In the genomic region with DNA sequence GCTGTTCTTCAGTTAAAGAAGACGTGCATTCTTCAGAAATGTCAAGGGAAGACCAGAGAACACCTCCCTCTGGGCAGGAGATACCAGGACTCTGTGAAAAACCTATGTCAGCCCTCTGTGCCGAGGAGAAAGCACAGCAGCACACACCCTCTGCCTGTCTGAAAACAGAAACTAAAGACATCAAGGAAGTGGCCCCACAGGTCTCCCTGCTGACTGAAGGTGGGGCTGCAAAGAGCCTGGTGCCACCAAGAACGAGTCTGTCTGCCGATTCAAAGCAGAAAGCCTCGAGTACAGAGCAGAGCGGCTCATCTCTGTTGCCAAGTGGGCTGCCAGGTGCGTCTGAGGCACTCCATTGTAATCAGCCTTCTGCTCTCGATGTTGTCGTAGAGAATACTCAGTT, we compare ENCODE assay signal across 8 mouse cellular contexts.
DNase-seq lines count a peak whose midpoint lies in the region; ATAC-seq and TF ChIP-seq lines count a peak whose summit lies in the region.

No protein-coding gene starts in this region.

- peak overlapping the region; percentile 45 for H3K4me3 ChIP-seq in liver, adult 2 months (ENCODE audit: insufficient read depth, low read depth, low read length)
- peak overlapping the region; percentile 37; the same call in 1 of the 2 replicates for H3K4me3 ChIP-seq in spleen, adult 2 months (ENCODE audit: extremely low read depth, insufficient read depth, insufficient read length)
- H3K4me3 ChIP-seq in hindbrain, embryonic 10.5 days: no peak overlapping the region

- H3K36me3 ChIP-seq in liver, adult 2 months (ENCODE audit: control insufficient read depth, insufficient read depth, low read length): peaks cover 6% of the 10 kb centered on the region
- peaks cover 9% of the 10 kb centered on the region for H3K36me3 ChIP-seq in spleen, adult 2 months (ENCODE audit: control insufficient read depth, insufficient read depth, low read length)
- peaks cover 48% of the 10 kb centered on the region for H3K36me3 ChIP-seq in hindbrain, embryonic 10.5 days

- 19% methylated on average over 9 of the region's 9 CpGs for WGBS in liver, adult 2 months
- WGBS in spleen, adult 2 months: 17% methylated on average over 9 of the region's 9 CpGs
- 89% methylated on average over 9 of the region's 9 CpGs for WGBS in hindbrain, embryonic 10.5 days

- H3K27me3 ChIP-seq in liver, adult 2 months (ENCODE audit: control insufficient read depth, insufficient read depth, low read length): no peaks in the 10 kb centered on the region
- no peaks in the 10 kb centered on the region for H3K27me3 ChIP-seq in spleen, adult 2 months (ENCODE audit: control insufficient read depth, insufficient read depth, low read length)
- no peaks in the 10 kb centered on the region for H3K27me3 ChIP-seq in hindbrain, embryonic 10.5 days (ENCODE audit: insufficient read depth, poor library complexity, severe bottlenecking)

- H3K27ac ChIP-seq in liver, adult 2 months (replicated peaks; ENCODE audit: insufficient read depth, low read depth, low read length): peak overlapping the region; percentile 80
- H3K27ac ChIP-seq in spleen, adult 2 months (ENCODE audit: insufficient read depth, low read length): peak overlapping the region; percentile 81
- H3K27ac ChIP-seq in hindbrain, embryonic 10.5 days: no peak overlapping the region

- DNase-seq in adrenal gland, adult 2 months: peak; percentile 17
- no peak for DNase-seq in adrenal gland, postnatal 14 days
- DNase-seq in liver, adult 2 months (ENCODE audit: extremely low read depth, low read depth, low spot score): peak; percentile 47
- peak; percentile 53 to 64 for DNase-seq in spleen, adult 2 months (ENCODE audit: low read depth in 1 of 2, low spot score in 2 of 2)
- no peak for DNase-seq in hindbrain, embryonic 10.5 days (ENCODE audit: low spot score)
- DNase-seq in frontal cortex, postnatal 36 days (ENCODE audit: low spot score in 2 of 2): no peak
- DNase-seq in frontal cortex, adult 2 months (ENCODE audit: extremely low spot score in 1 of 2, low spot score in 1 of 2): no peak

- H3K4me1 ChIP-seq in liver, adult 2 months (ENCODE audit: control insufficient read depth, insufficient read depth, low read length): peaks cover 24% of the 10 kb centered on the region
- peaks cover 19% of the 10 kb centered on the region; the same call in 1 of the 2 replicates for H3K4me1 ChIP-seq in spleen, adult 2 months (ENCODE audit: control insufficient read depth, insufficient read depth, insufficient read length)
- no peaks in the 10 kb centered on the region for H3K4me1 ChIP-seq in hindbrain, embryonic 10.5 days (replicated peaks)

- H3K79me2 ChIP-seq in liver, adult 2 months (ENCODE audit: control insufficient read depth, insufficient read depth, low read length): peaks cover 16% of the 10 kb centered on the region; the same call in 1 of the 2 replicates

- no peak for TF ChIP-seq CTCF in liver, adult 2 months (IDR thresholded peaks at IDR 0.05; ENCODE audit: low read depth, low read length)
- no peak for TF ChIP-seq CTCF in spleen, adult 2 months (IDR thresholded peaks at IDR 0.05; ENCODE audit: extremely low read depth, insufficient read depth, insufficient read length, insufficient replicate concordance)

- H3K9ac ChIP-seq in liver, adult 2 months (ENCODE audit: low read depth, low read length): peak overlapping the region; percentile 73

- peak; percentile 24; the same call in 1 of the 2 replicates for ATAC-seq in common myeloid progenitor, adult 5-6 weeks (replicated peaks; ENCODE audit: low read depth, poor library complexity, severe bottlenecking)

- TF ChIP-seq POLR2A in liver, adult 2 months (IDR thresholded peaks at IDR 0.05; ENCODE audit: extremely low read depth, insufficient read depth, low read length): no peak
- peak; percentile 36 for TF ChIP-seq POLR2A in spleen, adult 2 months (IDR thresholded peaks at IDR 0.05; ENCODE audit: low read depth, low read length)

- H3K9me3 ChIP-seq in hindbrain, embryonic 10.5 days: no peaks in the 10 kb centered on the region

Comparison
In these comparisons a context has a peak if more than half of its experiments do, and no peak if none do; other contexts are left out.
1. DNase-seq: peak in adrenal gland, adult 2 months (single experiment), liver, adult 2 months (single experiment) and spleen, adult 2 months (2 of 2); none in adrenal gland, postnatal 14 days (single experiment), hindbrain, embryonic 10.5 days (single experiment), frontal cortex, postnatal 36 days (0 of 2) and frontal cortex, adult 2 months (0 of 2).